Mouse (Mus musculus) activated CD4-positive, CD25-positive, alpha-beta regulatory T cell, adult 9 weeks (primary cell): Measurements from ENCODE around the gene Duox1. TPM values are rescaled to one million over a fixed set of nuclear protein-coding genes. Genes with fewer than 3 reads are reported as not detected.

Source experiments
- polyA plus RNA-seq: library from polyadenylated mRNA; unstranded; fragments of 100-300 nt; shearing (Covaris generic); gene quantifications from one replicate; pipeline ENCODE4 v1.2.1, GENCODE M21; 2017

Gene Duox1
- polyA plus RNA-seq = not detected

GRCm38 (mm10) chr2:122315372-122315771 lies at the start of gene Duox1:
TSS of gene Duox1 (plus strand) at chr2:122315672.

GRCm38 (mm10) chr2:122298096-122298499 lies 17.4 kb upstream of the Duox1 start, which contains the start of gene Duox2:
TSS of gene Duox2 (minus strand) at chr2:122298449.

GRCm38 (mm10) chr2:122298596-122299490 lies 16.6 kb upstream of the Duox1 start, which contains the start of gene Duoxa2:
TSS of gene Duoxa2 (plus strand) at chr2:122298900.

GRCm38 (mm10) chr2:122313536-122313935 lies 1.9 kb upstream of the Duox1 start, which contains the start of gene Duoxa1:
TSS of gene Duoxa1 (minus strand) at chr2:122313730.

GRCm38 (mm10) chr2:122368995-122369739 lies 53.7 kb downstream of the Duox1 start, which contains the start of gene Shf:
TSS of gene Shf (minus strand) at chr2:122369162.

Other genes starting within 250 kb of the Duox1 start
- gene Spg11, start 197.3 kb upstream of the Duox1 start, polyA plus RNA-seq = 21.3 TPM
- gene B2m, start 168.0 kb upstream of the Duox1 start, polyA plus RNA-seq = 9,808 TPM
- 0.51 TPM for gene Trim69, start 155.0 kb upstream of the Duox1 start, polyA plus RNA-seq
- 1.1 TPM for gene Patl2, start 129.5 kb upstream of the Duox1 start, polyA plus RNA-seq
- not detected for gene Terb2, start 129.4 kb upstream of the Duox1 start, polyA plus RNA-seq
- 4.8 TPM for gene Sord, start 80.9 kb upstream of the Duox1 start, polyA plus RNA-seq
- gene Duox2, start 17.2 kb upstream of the Duox1 start, polyA plus RNA-seq = not detected
- gene Duoxa2, start 16.8 kb upstream of the Duox1 start, polyA plus RNA-seq = not detected
- gene Duoxa1, start 1.9 kb upstream of the Duox1 start, polyA plus RNA-seq = not detected
- 0.42 TPM for gene Shf, start 53.5 kb downstream of the Duox1 start, polyA plus RNA-seq
- gene Slc28a2, start 110.8 kb downstream of the Duox1 start, polyA plus RNA-seq = 242 TPM
- 74.7 TPM for gene Gm14085, start 169.3 kb downstream of the Duox1 start, polyA plus RNA-seq